Mouse (Mus musculus) kidney, postnatal 36 days (tissue): Measurements from ENCODE around the gene Mms19.
A peak's percentile ranks its signal among the peaks of the same experiment; 100 is the strongest.

ENCODE experiments used
- DNase-seq, 2 experiments: peaks; one replicate each; pipeline ENCODE4 v3.0.0; 2021 to 2022; ENCODE audit warnings: mixed read lengths in 2 of 2

Gene Mms19

GRCm38 (mm10) chr19:41998770-41999548, 18.0 kb upstream of the Mms19 start:
- no peak for DNase-seq

- DNase-seq, result no peak
Observed at GRCm38 (mm10) chr19:41997090-41997489, 16.1 kb upstream of the Mms19 start.

- no peak for DNase-seq
Observed at GRCm38 (mm10) chr19:41995483-41995882, 14.5 kb upstream of the Mms19 start.

GRCm38 (mm10) chr19:41994023-41994422, 13.1 kb upstream of the Mms19 start:
- DNase-seq, result no peak

- peak; percentile 91 to 95 for DNase-seq
Observed at GRCm38 (mm10) chr19:41993484-41993883, 12.5 kb upstream of the Mms19 start.

- no peak for DNase-seq
Observed at GRCm38 (mm10) chr19:41992971-41993370, 12.0 kb upstream of the Mms19 start.

GRCm38 (mm10) chr19:41991926-41992477, 11.0 kb upstream of the Mms19 start:
- DNase-seq, result no peak

GRCm38 (mm10) chr19:41989810-41990209, 8.9 kb upstream of the Mms19 start:
- no peak for DNase-seq

GRCm38 (mm10) chr19:41987206-41987605, 6.2 kb upstream of the Mms19 start:
- DNase-seq, result no peak

GRCm38 (mm10) chr19:41985994-41986393, 5.0 kb upstream of the Mms19 start:
- DNase-seq, result no peak

GRCm38 (mm10) chr19:41982791-41983150, 1.8 kb upstream of the Mms19 start:
- no peak for DNase-seq

- DNase-seq, result peak in 1 of 2 experiments; percentile 72
Observed at GRCm38 (mm10) chr19:41981931-41982790, 1.2 kb upstream of the Mms19 start.

- no peak for DNase-seq
Observed at GRCm38 (mm10) chr19:41981595-41981927, 604 bp upstream of the Mms19 start, which contains the start of gene Ubtd1. Ubtd1 (plus strand) TSS chr19:41981763.

- peak; percentile 54 to 66 for DNase-seq
Observed at GRCm38 (mm10) chr19:41980422-41980818, 537 bp downstream of the Mms19 start.

- no peak for DNase-seq
Observed at GRCm38 (mm10) chr19:41973891-41974794, 6.8 kb downstream of the Mms19 start.

- DNase-seq, result no peak
Observed at GRCm38 (mm10) chr19:41969618-41970017, 11.3 kb downstream of the Mms19 start.

GRCm38 (mm10) chr19:41953574-41953973, 27.4 kb downstream of the Mms19 start:
- no peak for DNase-seq

- DNase-seq, result peak; percentile 8 to 45
Observed at GRCm38 (mm10) chr19:41952287-41952686, 28.7 kb downstream of the Mms19 start.

GRCm38 (mm10) chr19:41943841-41944240, 37.1 kb downstream of the Mms19 start:
- no peak for DNase-seq

- DNase-seq, result no peak
Observed at GRCm38 (mm10) chr19:41938539-41938938, 42.4 kb downstream of the Mms19 start.

- DNase-seq, result no peak
Observed at GRCm38 (mm10) chr19:41935921-41936320, 45.0 kb downstream of the Mms19 start.

GRCm38 (mm10) chr19:41934124-41934523, 46.8 kb downstream of the Mms19 start:
- DNase-seq, result no peak
